Mouse (Mus musculus) ovary, adult 2 months (tissue): ENCODE data around the gene Fam240b. TPM values are rescaled to one million over a fixed set of nuclear protein-coding genes. Genes with fewer than 3 reads are reported as not detected.

Experiments used
- polyA plus RNA-seq: library from polyadenylated mRNA; depleted of rRNA; stranded (reverse); fragments of >200 nt; gene quantifications from 2 replicates; pipeline ENCODE4 v1.2.3, GENCODE M21; 2012; rRNA removed

Fam240b gene
- not detected in 2 replicates for polyA plus RNA-seq

DNA sequence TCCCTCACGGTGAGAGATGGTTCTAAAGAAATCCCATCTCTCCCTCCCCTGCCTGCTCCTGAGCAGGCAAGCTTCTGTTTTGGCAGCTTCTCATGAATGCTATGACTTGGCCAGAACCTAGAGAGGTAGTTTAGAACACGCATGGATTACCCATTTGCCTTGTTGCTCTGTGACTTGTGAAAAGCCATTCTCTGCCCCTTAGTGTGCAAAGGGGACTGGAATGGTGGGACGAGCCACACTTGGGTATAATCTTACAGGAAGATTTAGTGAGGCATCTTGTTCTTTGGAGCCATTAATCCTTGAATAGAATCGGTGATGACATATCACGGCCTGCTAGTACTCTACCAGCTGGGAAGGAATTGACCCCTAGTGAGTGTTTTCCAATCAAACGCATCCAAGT is at the start of gene Fam240b:
Gene Fam240b, minus strand, starts transcription at position 101 of the 400 bp plus-strand sequence.

DNA sequence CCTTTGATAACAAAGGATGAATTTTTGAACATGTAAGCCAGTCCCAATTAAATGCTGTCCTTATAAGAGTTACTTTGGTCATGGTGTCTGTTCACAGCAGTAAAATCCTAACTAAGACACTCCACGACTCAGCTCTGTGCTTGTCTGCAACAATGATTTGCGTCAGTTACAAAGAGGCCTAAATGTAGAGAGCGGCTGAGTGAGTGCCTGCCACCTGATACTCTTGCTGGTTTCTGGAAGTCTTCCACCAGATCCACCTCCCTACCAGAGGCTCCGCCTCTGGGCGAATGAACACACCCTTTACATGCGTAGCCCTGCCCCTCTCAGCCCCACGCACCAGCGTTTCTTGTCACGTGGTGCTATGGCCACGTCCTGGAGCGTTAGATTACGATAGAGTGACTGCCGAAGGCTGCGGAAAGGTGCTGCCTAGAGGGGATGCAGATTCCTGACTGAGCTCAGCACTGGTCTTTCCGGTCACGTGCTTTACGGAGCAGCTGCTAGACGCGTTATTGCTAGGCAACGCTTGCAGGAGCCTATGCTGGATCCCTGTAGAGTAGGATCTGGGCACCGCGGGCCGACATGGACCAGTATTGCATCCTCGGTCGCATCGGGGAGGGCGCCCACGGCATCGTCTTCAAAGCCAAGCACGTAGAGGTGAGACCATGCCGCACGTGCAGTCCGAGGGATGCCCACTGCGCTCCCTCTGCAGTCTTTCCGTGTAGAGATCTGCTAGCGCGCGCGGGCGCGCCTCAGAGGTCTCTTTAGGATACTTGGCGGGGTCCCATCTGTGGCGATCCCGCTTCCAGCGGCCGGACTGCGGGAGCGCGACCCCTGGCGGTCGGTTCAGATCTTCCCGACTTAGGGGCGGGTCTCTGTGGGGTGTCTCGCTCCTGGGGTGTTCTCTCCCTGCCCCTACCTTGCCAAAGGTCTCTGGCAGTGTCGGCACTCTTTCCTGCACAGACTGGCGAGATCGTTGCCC is 65.3 kb downstream of the Fam240b start, which contains the start of gene Cdk20:
Gene Cdk20, plus strand, starts transcription at position 298 of the 979 bp plus-strand sequence.

Other genes with a start within 250 kb of the Fam240b start
- gene Cdc14b, start 222.5 kb downstream of the Fam240b start, polyA plus RNA-seq, result 3.6 and 4.3 TPM in 2 replicates
- gene Aaed1, start 185.1 kb downstream of the Fam240b start, polyA plus RNA-seq, result 10.1 and 12.8 TPM in 2 replicates
- gene Ctsl, start 126.9 kb downstream of the Fam240b start, polyA plus RNA-seq, result 240 and 318 TPM in 2 replicates
- 36.8 and 42.9 TPM in 2 replicates for gene Cdk20, start 65.5 kb downstream of the Fam240b start, polyA plus RNA-seq